Mouse (Mus musculus) T-cell, adult 2 months (primary cell): ENCODE data around the gene Ndel1.

Experiments used
- DNase-seq: peaks from one replicate; pipeline ENCODE4 v3.0.0; 2022; ENCODE audit warnings: low spot score

The Ndel1 gene

DNA sequence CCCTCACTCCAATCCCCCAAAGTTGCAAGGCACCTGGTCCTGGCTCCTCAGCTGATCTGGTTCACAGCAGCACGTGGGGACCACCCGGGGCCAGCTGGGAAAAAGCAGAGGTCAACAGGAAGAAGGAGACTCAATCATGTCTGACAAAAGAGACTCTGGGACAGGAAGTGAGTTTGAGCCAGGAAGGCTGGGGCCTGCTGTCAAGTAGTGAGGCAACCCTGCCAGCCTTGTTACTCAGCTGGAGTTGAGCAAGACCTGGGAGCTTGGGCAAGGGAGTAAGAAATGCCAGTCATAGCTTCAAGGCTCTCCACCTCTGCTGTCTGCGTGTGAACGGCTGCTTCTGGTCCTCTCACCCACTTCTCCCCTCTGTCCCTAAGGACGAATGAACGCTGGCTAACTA is at the start of gene Ndel1:
Gene Ndel1 (minus strand): TSS at position 111 of the 400 bp plus-strand sequence.
- no peak for DNase-seq

DNA sequence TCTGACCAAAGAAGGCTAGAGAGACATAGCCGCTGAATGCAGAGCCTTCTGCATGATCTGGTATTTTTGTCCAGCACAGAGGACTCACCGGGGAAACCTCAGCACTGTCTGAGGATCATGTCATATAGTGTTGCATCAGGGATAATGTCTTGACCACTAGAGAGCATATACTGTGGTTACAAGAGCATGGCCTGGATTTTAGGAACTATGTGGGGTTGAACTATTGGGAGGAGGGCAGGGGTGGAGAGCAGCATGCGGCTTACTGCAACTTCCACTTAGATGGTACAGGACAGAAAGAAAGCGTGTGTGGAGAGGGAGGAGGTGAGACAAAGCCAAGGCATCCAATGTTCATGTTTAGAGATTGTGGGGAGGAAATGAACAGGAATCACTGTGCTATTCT is 42.9 kb upstream of the Ndel1 start:
- DNase-seq: no peak

DNA sequence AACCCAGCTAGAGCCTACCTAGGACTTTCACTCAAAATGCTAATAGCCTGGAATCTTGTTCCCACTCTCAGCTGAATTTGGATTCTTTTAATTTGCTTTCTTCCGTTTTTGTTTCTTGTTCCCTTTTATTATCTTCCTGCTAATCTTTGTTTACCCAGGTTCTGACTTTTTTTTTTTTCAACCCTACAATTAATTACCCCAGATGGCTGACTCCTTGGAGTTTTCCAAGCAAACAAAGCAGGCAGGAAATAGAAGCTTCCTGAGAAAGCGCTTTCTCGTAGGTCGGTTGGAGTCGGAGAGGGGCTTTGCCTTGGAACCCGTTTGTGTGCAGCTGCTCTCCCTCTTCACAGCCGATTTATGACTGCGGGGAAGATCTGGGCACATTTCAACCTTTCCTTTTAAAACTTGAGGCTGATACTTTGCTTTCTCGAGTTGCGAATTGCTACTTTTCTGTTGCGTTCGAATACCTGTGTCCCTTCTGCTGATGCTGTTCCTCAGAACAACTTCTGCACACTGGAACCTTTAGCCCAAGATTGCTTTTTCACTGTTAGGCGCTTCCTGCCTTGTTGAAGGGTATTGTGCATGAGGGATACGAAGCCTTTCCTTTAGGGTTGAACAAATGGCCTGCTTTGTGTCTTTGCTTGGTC is 40.0 kb upstream of the Ndel1 start:
- DNase-seq: no peak

DNA sequence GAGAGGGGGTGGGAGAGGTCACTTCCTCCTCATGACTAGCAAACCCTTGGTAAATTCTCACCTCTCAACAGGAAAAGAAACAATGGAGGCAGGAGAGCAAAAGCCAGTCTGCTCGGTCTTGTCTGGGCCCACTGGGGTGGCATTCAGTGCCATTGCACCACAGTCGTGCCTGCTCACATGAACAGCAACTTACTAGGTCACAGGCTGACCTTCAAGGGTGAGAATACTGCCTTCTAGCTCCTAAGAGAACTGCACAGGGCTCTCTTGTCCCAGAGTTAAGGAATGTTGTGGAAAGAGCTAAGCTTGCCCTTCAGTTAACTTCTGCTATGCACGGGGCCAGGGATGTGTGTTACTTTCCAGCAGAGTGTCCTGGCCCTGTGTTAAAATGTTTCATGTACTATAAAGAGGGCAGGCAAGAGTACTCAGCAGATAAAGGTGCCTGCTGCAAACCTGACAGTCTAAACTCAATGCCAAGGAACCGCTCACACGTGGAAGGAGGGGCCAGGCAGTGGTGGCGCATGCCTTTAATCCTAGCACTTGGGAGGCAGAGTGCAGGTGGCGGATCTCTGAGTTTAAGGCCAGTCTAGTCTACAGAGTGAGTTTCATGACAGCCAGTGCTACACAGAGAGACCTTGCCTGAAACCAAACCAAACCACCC is 37.3 kb upstream of the Ndel1 start:
- DNase-seq: no peak

- no peak for DNase-seq
These were observed 35.6 kb upstream of the Ndel1 start for GRCm38 (mm10) chr11:68907251-68907650.

GRCm38 (mm10) chr11:68906461-68906790 is 34.8 kb upstream of the Ndel1 start:
- no peak for DNase-seq

GRCm38 (mm10) chr11:68905665-68906460 is 34.2 kb upstream of the Ndel1 start:
- no peak for DNase-seq

GRCm38 (mm10) chr11:68905138-68905531 is 33.5 kb upstream of the Ndel1 start:
- DNase-seq: no peak

DNA sequence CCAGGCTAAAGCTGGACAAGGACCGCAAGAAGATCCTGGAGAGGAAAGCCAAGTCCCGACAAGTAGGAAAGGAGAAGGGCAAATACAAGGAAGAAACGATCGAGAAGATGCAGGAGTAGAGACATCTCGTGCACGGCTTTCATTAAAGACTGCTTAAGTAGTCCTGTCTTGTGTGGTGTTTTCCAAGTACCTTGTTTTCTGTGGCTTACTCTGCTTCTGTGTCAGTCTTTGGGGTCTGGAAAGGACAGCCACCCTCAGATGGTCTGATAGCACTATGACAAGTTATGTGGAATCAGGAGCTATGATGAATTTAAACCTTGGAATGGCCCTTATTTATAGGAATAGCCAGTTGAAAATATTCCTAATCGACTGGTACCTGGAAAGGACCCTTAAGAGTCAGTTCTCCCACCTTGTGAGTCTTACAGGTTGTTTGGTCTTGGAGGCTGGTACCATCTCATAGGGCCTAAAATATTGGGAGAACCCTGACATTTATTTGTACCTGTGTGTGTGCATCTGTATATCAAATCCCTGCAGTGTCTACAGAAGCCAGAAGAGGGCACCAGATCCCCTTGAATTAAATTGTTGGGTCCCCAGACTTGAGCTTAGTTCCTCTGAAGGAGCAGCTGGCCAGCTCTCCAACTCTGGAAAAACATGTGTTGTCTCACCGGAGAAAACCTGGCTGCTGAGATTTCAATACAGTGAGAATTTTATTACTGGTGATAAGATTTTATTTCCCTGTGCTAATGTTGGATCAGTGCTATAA is 32.9 kb upstream of the Ndel1 start:
- DNase-seq: peak; percentile 66

DNA sequence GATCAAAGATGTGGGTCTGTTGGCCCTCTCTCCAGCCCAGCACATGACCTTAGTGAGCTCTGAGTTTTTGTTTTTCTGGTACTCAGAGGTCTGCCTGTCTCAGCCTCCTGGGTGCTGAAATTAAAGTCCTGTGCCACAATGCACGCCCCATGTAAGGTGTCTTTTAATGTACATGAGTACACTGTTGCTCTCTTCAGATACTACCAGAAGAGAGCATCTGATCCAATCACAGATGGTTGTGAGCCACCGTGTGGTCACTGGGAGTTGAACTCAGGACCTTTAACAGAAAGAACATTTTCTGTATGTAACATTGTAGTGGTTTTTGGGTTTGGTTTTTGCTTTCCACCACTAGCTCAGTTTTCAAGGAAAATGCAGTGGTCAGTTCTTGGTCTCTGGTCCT is 32.1 kb upstream of the Ndel1 start:
- DNase-seq: no peak

DNA sequence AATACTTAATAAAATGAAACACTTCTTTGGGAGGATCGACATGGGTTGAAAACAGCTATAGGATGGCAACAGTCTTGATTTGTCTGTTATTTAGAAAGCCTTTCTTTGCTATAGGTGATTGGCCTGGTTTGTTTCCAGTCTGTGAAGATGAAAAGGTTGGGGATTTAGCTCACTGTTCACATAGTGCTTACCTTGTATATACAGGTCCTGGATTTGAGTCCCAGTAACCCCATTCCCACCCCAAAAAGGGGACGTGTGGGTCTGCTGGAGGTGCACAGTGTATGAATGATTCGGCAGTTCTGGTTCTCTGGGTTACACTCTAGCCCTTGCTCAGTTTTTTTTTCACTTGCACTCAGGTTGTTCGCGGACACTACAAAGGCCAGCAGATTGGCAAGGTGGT is 31.2 kb upstream of the Ndel1 start:
- no peak for DNase-seq

- DNase-seq: no peak
These were observed 30.7 kb upstream of the Ndel1 start for GRCm38 (mm10) chr11:68902367-68902766.

- no peak for DNase-seq
These were observed 30.3 kb upstream of the Ndel1 start for GRCm38 (mm10) chr11:68902047-68902364.

DNA sequence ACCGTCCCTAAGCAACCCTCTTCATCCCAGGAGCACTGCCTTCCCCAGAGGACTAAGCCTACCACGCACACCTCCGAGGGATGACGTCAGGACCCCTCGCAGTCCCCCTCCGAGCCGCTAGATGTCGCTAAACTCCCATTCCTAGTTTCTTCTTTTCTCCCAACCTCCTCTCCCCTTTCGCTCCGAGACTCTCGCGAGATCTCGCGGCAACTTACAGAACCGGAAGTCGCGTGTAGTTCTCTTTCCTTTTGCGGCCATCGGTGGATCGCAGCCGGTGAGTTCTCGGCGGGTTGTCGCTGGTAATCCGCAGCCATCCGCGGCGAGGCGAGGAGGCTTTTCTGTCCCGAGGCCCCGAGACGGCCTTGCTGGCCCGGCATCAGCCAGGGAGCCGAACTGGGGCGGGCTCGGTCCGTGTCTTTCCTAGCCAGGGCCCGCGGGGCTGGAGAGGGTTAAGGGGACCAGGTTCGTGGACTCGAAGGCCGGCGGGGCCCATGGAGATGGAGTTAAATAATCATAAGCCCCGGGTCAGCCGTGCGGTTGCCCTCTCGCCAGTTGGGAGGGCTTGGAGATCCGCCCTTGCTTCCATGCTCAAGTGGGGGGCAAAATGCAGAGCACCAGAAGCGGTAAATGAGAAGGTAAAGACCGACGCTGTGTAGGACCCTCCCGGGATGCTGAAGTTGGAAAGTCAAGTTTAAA is 29.8 kb upstream of the Ndel1 start, which contains the start of gene Rpl26:
Gene Rpl26 (plus strand): TSS at position 233 of the 696 bp plus-strand sequence.
- DNase-seq: peak; percentile 97

DNA sequence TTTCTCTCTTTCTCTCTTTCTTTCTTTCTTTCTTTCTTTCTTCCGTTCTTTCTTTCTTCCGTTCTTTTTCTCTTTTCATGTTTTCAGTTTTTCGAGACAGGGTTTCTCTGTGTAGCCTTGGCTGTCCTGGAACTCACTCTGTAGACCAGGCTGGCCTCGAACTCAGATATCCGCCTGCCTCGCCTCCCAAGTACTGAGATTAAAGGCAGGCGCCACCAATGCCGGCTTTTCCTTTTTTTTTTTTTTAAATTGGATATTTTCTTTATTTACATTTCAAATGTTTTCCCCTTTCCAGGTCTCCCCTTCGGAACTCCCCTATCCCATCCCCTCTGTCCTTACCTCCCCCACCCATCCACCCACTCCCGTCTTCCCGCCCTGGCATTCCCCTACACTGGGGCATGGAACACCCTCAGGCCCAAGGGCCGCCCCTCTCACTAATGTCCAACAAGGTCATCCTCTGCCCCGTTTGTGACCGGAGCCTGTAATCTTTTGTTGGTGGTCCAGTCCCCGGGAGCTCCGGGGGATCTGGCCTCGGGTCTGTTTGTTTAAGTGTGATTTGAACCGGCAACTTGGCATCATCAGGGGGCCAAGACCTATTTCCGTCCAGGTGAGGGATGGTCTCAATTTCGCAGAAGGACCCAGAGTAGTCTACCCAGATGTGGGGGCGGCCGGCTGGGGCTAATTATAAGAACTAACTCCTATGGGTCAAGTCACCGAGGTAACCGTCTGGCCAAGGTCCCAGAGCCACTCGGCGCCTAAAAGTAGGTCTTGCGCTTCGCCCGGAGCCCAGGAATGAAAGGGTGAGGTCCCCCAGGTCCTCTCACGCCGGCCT is 29.1 kb upstream of the Ndel1 start:
- peak; percentile 5 for DNase-seq

- no peak for DNase-seq
These were observed 28.2 kb upstream of the Ndel1 start for GRCm38 (mm10) chr11:68899815-68900214.

DNA sequence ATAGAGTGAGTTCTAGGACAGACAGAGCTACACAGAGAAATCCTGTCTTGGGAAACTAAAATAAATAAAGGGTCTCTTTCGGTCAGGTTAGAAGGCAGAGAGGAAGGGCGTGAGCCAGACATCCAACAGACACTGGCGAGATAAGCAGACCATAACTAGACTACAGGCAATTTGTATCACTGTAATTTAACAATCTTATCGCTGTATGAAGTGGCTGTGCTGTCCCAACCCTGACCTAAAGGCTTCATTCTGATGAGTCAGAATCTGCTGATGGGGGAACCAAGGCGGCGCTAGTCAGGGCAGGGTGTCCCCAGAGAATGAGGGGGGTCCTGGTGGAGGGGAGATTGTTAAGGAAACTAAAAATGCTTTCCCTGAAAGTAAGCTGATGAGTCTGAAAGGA is 27.1 kb upstream of the Ndel1 start:
- DNase-seq: no peak

DNA sequence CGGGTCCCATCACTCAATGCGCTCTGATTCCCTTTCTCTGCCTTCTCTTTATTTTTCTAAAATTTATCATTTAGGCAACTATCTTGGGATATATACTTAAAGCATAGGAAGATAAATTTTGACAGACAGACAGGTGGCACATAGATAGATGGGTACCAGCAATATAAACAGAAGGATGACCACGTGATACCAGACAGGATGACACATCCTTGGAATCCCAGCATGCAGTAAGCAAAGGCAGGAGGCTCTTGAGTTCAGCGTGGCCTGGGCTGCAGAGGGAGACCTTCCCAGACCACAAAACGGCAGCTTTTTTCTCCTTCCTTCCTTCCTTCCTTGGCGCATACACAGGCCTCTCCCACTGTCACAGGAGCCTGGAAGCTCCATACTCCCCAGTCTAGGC is 26.2 kb upstream of the Ndel1 start:
- no peak for DNase-seq

DNA sequence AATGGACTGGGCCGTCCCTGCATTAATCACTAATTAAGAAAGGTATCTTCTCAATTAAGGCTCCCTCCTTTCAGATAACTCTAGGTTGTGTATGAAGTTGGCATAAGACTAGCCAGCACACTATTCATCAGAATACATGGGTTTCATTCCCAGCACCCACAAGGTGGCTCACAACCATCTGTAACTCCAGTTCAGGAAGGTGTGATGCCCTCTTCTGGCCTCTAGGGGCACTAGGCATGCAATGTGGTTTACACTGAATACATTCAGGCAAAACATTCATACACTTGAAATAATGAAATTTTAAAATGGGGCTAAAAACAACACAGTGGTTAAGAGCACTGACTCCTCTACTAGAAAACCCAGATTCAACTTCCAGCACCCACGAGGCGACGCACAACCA is 25.5 kb upstream of the Ndel1 start:
- peak; percentile 60 for DNase-seq

GRCm38 (mm10) chr11:68896247-68896646 is 24.6 kb upstream of the Ndel1 start:
- no peak for DNase-seq

DNA sequence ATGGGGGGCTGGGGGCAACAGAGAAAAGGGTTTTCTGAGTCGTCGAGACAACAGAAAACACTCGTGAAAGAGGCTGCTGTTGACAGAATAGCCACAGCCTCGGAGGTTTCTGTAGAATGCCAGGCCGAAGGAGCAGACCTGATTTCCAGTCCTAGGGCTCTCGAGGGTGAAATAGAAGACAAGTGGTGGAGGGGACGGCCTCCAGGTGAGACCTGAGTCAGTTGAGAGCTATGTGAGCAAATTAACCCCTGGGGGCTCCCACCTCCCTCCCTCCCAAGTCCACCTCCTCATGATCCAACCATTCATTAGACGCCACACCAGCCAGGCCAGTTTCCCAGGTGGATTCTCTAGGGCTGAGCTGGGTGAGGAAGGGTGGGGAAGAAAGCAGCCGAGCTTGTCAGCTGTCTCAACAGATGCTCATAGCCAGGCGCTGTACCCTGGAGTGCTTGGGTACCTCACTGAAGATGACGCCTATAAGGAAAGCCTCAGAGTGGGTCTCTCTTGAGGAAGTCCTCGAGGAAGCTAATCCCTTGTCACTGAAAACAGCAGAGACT is 22.3 kb upstream of the Ndel1 start:
- no peak for DNase-seq
